Mouse (Mus musculus) stomach, postnatal 0 days (tissue): ENCODE data around the gene Sptssb. TPM values are rescaled to one million over a fixed set of nuclear protein-coding genes. Genes with fewer than 3 reads are reported as not detected.
A peak's percentile ranks its signal among the peaks of the same experiment; 100 is the strongest.

Experiments used
- ATAC-seq: fragments of 200-750 bp; cut with Nextera tagmentation; 2 replicates; pipeline ENCODE4 v1.8.0; 2017; ENCODE audit not compliant: low FRiP score, low TSS enrichment
- DNase-seq: peaks from one replicate; pipeline ENCODE4 v3.0.0-alpha.2; 2016; ENCODE audit warnings: low spot score
- H3K27ac ChIP-seq: fragments of 300-500 bp; sonication (generic); replicated peaks from 2 replicates; pipeline ENCODE4 v1.5.1; 2014; ENCODE audit warnings: mild to moderate bottlenecking, control low read depth
- H3K27me3 ChIP-seq: fragments of 300-500 bp; sonication (generic); 2 replicates; pipeline ENCODE4 v1.6.1; 2014; ENCODE audit warnings: low read length; ENCODE audit not compliant: control insufficient read depth, insufficient read depth
- H3K36me3 ChIP-seq: fragments of 300-500 bp; sonication (generic); 2 replicates; pipeline ENCODE4 v1.6.1; 2014; ENCODE audit warnings: low read length, mixed read lengths; ENCODE audit not compliant: control insufficient read depth, insufficient read depth
- H3K4me1 ChIP-seq: fragments of 300-500 bp; sonication (generic); replicated peaks from 2 replicates; pipeline ENCODE4 v1.6.1; 2014; ENCODE audit warnings: antibody characterized with exemption; ENCODE audit not compliant: control insufficient read depth, insufficient read depth
- H3K4me2 ChIP-seq: fragments of 300-500 bp; sonication (generic); replicated peaks from 2 replicates; pipeline ENCODE4 v1.6.1; 2014; ENCODE audit warnings: low read depth, mild to moderate bottlenecking, control low read depth, moderate library complexity
- H3K4me3 ChIP-seq: fragments of 300-500 bp; sonication (generic); 2 replicates; pipeline ENCODE4 v1.5.1; 2014; ENCODE audit warnings: low read depth, low read length, control low read depth
- H3K9ac ChIP-seq: fragments of 300-500 bp; sonication (generic); 2 replicates; pipeline ENCODE4 v1.6.1; 2014; ENCODE audit warnings: mild to moderate bottlenecking, low read length, control low read depth, mixed read lengths
- H3K9me3 ChIP-seq: fragments of 300-500 bp; sonication (generic); 2 replicates; pipeline ENCODE4 v1.6.1; 2016; ENCODE audit warnings: low read length; ENCODE audit not compliant: control insufficient read depth
- CTCF ChIP-seq: IDR thresholded peaks from 2 replicates; pipeline ENCODE4 v1.5.1; 2016; ENCODE audit warnings: antibody characterized with exemption, low read depth, mild to moderate bottlenecking, moderate library complexity
- EP300 ChIP-seq: optimal IDR thresholded peaks from 2 replicates; pipeline ENCODE3; 2016; ENCODE audit warnings: antibody characterized with exemption
- WGBS: fragments of 180-500 bp; shearing (Covaris S2); extraction: QIAGEN DNeasy Blood & Tissue Kit; methylation state at CpG from one replicate; pipeline ENCODE4 v1.1.7; 2014; 5-methylcytosine and 5-hydroxymethylcytosine counted together
- polyA plus RNA-seq: library from polyadenylated mRNA; unstranded; fragments of >200 nt; fragmentation: Nextera tagmentation; extraction: Ambion mirVana; gene quantifications from 2 replicates; pipeline ENCODE4 v1.2.1, GENCODE M21; 2015

Gene Sptssb
- polyA plus RNA-seq, 1 experiment from 2014 or later, result 539 TPM

DNA sequence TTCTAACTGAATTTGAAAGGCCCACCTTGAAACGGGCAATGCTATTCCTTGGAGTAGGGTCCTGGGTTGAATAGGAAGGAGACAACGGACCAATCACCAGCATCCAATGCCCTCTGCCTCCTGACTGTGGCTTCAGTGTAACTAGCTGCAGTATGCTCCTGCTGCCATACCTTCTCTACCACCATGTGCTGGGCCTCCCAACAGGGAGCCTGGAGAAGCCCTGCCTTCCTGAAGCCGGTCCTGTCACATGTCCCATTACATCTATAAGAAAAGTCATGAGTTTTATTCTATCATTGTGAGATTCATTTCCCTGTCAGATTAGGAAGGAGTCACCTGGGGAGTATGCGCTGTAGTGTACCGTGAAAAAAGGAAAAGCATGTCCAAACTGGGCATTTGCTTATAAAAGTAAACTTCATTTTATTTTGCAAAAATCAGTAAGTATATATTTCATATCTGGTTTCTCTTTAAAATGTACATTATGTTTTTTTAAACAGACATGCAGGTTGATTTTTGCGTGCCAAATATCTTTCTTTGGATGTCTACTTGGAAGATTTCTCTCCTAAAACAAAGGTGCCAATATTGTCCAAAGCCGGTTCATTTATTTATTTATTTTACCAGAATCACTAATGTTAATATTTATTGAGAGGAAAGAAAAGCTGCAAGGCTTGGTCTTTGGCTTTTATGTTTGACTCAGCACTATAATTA is 40.4 kb downstream of the Sptssb start:
- no peak overlapping the region for H3K27ac ChIP-seq
- H3K9ac ChIP-seq, result no peak overlapping the region
- DNase-seq (no peak), ATAC-seq (0 out of 2 replicates have a peak, but pooled peaks have one; percentile 35)
- H3K9me3 ChIP-seq, result no peaks in the 10 kb centered on the region
- no peak overlapping the region for H3K4me2 ChIP-seq
- H3K36me3 ChIP-seq, result no peaks in the 10 kb centered on the region
- H3K27me3 ChIP-seq, result no peaks in the 10 kb centered on the region
- TF ChIP-seq EP300, result no peak
- no peaks in the 10 kb centered on the region for H3K4me1 ChIP-seq
- H3K4me3 ChIP-seq, result no peak overlapping the region
- 67% methylated on average over 7 of the region's 7 CpGs for WGBS

DNA sequence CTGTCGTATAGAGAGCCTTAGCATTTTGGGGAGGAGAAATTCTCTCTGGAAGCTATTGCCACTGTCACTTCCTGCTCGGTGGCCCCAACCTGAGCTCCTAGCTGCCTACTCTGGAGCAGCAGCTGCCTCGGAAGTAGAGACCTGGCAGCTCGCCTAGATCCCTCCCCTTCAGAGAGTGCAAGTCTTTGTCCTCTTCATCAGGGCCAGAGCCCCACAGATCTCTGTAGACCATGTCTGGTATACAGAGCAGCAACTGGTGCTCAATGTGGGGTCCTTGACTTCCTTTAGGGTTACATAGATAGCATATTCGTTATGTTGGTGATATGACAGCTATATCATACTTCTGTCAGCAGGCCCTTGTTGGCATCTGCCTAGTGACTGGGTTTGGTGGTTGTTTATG is 41.3 kb downstream of the Sptssb start:
- no peaks in the 10 kb centered on the region for H3K9me3 ChIP-seq
- no peak overlapping the region for H3K4me2 ChIP-seq
- no peak overlapping the region for H3K9ac ChIP-seq
- DNase-seq (peak; percentile 28), ATAC-seq (no peak)
- TF ChIP-seq EP300, result no peak
- no peak for TF ChIP-seq CTCF
- H3K36me3 ChIP-seq, result no peaks in the 10 kb centered on the region
- no peaks in the 10 kb centered on the region for H3K27me3 ChIP-seq
- H3K4me3 ChIP-seq, result no peak overlapping the region
- WGBS, result 51% methylated on average over 5 of the region's 5 CpGs
- H3K27ac ChIP-seq, result no peak overlapping the region
- no peaks in the 10 kb centered on the region for H3K4me1 ChIP-seq

DNA sequence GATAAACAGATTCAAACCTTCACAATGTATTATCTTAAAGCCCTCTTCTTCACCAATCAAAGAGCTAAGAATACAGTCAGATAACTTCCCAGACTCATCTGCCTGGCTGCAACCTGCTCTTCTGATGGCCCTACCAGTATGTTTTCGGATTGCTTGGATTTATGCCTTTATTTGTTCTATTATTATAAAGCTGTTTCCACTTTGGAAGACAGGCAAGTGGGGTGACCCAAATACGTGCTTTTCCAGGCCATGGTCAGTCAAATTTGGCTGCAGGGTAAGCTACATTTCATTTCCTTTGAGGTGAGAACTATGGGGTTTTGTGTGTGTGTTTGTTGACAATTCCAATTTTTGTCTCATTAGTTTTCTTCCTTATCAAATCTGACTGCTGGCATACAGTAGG is 43.2 kb downstream of the Sptssb start:
- 72% methylated on average over 2 of the region's 2 CpGs for WGBS
- Histone ChIP-seq H3K27ac (no peak overlapping the region), H3K27me3 (no peaks in the 10 kb centered on the region), H3K4me3 (no peak overlapping the region), H3K4me1 (no peaks in the 10 kb centered on the region; the same call in 1 of the 2 replicates), H3K9me3 (no peaks in the 10 kb centered on the region), H3K4me2 (no peak overlapping the region), H3K36me3 (no peaks in the 10 kb centered on the region), H3K9ac (no peak overlapping the region)
- ATAC-seq, result no peak
- TF ChIP-seq EP300 (no peak), CTCF (no peak)
- DNase-seq, result no peak

DNA sequence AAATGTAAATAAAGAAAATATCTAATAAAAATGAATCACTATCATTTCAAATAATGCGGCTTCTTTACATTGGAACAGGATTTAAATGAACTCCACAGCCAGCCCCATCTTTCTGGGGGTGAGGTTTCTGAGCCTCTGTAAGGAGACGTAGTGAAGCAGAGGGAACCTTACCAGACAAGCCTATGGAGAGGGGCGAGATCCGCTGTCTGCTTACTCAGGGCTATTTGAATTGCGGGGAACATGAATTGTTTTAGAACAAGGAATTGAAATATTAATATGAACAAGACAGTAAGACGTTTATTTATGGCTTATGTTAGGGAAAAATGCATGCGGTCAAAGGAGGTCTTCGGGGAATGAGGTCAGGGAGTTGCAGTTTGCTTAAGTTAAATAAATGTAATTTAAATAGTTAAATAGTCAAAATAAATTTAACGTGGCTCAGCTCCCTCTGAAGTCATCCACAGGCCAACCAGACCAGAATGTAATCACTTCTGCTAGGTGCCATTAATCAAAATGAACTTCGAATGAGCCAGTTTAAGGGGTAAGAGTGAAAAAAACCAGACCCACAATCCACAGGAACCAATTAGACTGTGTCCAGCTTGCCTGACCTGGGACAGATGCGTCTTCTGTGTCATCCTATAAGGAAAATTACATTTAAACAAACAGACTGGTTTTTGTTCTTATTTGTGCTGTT is 46.6 kb downstream of the Sptssb start:
- no peaks in the 10 kb centered on the region; the same call in 1 of the 2 replicates for H3K4me1 ChIP-seq
- H3K4me3 ChIP-seq, result no peak overlapping the region
- ATAC-seq (no peak), DNase-seq (no peak)
- no peak overlapping the region for H3K9ac ChIP-seq
- no peak overlapping the region for H3K4me2 ChIP-seq
- no peaks in the 10 kb centered on the region for H3K9me3 ChIP-seq
- no peaks in the 10 kb centered on the region for H3K36me3 ChIP-seq
- H3K27ac ChIP-seq, result no peak overlapping the region
- no peak for TF ChIP-seq EP300
- TF ChIP-seq CTCF, result no peak
- 26% methylated on average over 11 of the region's 11 CpGs for WGBS
- no peaks in the 10 kb centered on the region for H3K27me3 ChIP-seq

DNA sequence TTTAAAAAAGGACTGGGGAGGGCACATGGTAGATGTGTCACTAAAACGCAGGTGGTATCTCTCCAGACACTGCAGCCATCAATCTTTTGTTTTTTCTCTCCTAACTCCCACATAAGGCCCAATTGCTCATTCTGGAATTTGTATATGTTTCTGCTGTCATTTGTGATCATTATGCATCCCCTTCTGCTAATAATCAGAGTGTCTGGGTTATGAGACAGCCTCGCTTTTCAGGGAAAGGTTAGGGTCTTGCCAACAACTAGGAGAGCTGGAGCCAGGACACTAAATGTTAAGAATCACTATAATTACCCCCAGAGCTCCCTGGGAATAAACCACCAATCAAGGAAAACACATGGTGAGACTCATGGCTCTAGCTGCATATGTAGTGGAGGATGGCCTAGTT is 47.3 kb downstream of the Sptssb start:
- ATAC-seq (no peak), DNase-seq (no peak)
- H3K9ac ChIP-seq, result no peak overlapping the region
- no peaks in the 10 kb centered on the region for H3K27me3 ChIP-seq
- no peaks in the 10 kb centered on the region for H3K9me3 ChIP-seq
- H3K4me1 ChIP-seq, result no peaks in the 10 kb centered on the region; the same call in 1 of the 2 replicates
- no peaks in the 10 kb centered on the region for H3K36me3 ChIP-seq
- TF ChIP-seq EP300, result no peak
- TF ChIP-seq CTCF, result no peak
- no peak overlapping the region for H3K4me3 ChIP-seq
- 49% methylated on average over 2 of the region's 2 CpGs for WGBS
- no peak overlapping the region for H3K4me2 ChIP-seq
- H3K27ac ChIP-seq, result no peak overlapping the region

DNA sequence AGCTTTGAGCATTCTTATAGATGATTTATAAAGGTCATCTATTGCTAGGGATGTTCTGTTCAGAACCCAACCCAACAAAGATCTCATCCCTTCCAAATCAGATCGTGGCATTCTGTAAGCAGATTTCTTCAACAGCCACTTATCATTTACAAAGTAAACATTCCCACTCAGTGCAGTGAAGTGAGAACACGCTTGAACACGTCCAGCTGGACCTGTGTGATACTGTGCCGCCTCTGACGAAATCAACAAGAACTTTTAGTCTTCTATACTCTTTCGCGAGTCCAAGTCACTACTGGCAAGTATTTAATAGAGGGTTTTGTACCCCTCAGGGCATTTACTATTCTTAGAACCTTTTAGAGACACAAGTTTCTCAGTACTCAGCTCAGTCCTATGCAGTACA is 51.3 kb downstream of the Sptssb start:
- DNase-seq (no peak), ATAC-seq (peak; percentile 49; the same call in 1 of the 2 replicates)
- no peaks in the 10 kb centered on the region for H3K27me3 ChIP-seq
- H3K9ac ChIP-seq, result no peak overlapping the region
- H3K4me2 ChIP-seq, result no peak overlapping the region
- TF ChIP-seq EP300 (no peak), CTCF (no peak)
- H3K4me3 ChIP-seq, result no peak overlapping the region
- H3K4me1 ChIP-seq, result no peaks in the 10 kb centered on the region; the same call in 1 of the 2 replicates
- no peaks in the 10 kb centered on the region for H3K9me3 ChIP-seq
- H3K27ac ChIP-seq, result no peak overlapping the region
- 21% methylated on average over 7 of the region's 7 CpGs for WGBS
- H3K36me3 ChIP-seq, result no peaks in the 10 kb centered on the region
